Mouse (Mus musculus) lung, postnatal 0 days (tissue): ENCODE measurements at regions not wholly inside any gene's neighbourhood (a gene's known extent, or its start where the extent isn't known, plus 50 kb on each side); places are given as distances from the start of the nearest gene placed in this dataset.

Experiments used
- CTCF ChIP-seq: IDR thresholded peaks from 2 replicates; pipeline ENCODE4 v1.5.1; 2016; ENCODE audit warnings: antibody characterized with exemption, mild to moderate bottlenecking
- EP300 ChIP-seq: IDR thresholded peaks from 2 replicates; pipeline ENCODE4 v1.6.1; 2016; ENCODE audit warnings: antibody characterized with exemption, mild to moderate bottlenecking, control low read depth

DNA sequence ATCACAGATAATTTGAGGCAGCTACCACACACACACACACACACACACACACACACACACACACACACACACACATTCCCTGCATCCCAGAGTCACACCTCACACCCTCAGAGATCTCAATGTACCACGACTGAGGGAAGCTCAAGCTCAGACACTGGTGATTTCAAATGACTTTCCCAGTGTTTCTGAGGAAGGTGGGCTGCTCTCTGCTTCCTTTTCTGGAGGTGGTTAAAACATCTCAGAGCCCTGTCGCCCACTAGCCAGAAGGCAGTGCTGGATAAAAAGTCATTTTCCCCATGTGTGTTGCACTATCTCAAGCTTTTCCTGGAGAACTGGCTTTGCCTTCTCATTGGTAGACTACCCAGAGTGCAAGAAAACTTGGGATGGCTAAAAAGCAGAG, 477.2 kb downstream of the Bmp2 start:
- TF ChIP-seq CTCF (no peak), EP300 (no peak)
